Mouse (Mus musculus) testis, adult 10 weeks (tissue): ENCODE results near the gene Aipl1. TPM values are rescaled to one million over a fixed set of nuclear protein-coding genes. Genes with fewer than 3 reads are reported as not detected.

Experiments used
- polyA plus RNA-seq: library from polyadenylated mRNA; stranded (reverse); fragments of 350-450 nt; fragmentation: Illumina TruSeq; extraction: RNeasy Lipid Tissue Mini Kit (QIAGEN cat#74804); gene quantifications from one replicate; pipeline ENCODE4 v1.2.3, GENCODE M21; 2014; ENCODE audit warnings: low read depth, low replicate concordance

Gene Aipl1
- polyA plus RNA-seq: 0.25 TPM

DNA sequence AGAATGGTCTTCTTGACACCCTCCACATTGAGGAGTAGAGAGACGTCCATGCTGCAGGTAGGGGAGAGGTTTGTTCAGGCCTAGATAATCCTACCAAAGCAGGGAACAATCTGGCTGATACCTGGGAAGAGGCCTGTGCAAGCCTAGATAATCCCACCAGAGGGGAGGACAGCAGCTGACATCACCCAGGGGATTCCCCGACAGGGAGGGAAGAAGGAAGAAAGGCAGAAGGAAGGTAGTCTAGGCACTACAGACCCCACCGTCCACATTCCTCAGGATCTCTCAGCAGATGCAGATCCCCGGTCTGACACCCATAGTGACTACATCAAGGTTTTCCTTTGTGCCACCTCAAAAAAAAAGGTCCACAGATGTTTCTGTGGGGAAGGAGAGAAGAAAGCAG is at the start of gene Aipl1:
Gene Aipl1, minus strand, starts transcription at position 101 of the 400 bp plus-strand sequence.

DNA sequence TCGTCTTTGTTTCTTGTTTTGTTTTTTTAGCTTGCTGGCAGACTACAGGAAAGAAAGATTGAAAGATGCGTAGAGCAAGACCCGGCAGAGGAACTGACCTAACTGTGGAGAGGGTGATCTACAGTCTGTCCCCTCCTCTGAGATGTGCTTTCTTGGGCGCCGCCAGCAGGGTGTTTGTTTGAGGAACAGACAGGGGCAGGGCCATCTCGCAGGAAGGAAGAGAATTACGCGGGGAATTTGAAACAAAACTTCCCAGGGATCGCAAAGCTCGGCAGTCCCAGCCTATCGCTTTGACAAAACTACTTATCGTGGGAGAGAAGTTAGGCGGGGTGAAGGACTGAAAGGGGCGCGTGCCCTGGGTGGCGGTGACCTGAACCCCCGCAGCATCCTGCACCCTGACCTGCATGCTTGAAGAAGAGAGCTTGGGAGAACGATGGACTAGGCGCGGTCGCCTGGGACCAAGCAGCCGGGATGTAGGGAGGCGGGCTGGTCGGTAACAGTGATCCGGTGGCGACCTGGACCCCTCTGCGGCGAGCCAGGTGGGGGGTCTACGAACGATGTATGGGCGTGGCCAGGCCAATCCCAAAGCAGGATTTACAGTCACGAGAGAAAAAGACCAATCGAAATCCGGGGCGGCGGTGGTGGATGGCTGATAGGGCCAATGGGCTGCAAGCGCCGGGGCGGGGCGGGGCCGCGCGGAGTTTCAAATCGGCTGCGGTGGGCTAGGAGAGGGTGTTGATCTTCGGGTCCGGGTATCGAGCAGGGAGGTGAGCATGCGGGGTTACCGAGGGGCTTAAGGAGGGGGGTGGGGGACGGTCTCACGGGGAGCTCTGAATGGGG is 4.7 kb upstream of the Aipl1 start, which contains the start of gene Pimreg:
Gene Pimreg, plus strand, starts transcription at position 265 of the 840 bp plus-strand sequence.

Other genes starting within 250 kb of the Aipl1 start
- 0.14 TPM for gene Pimreg, start 4.5 kb upstream of the Aipl1 start, polyA plus RNA-seq
- 0.53 TPM for gene Pitpnm3, start 98.3 kb upstream of the Aipl1 start, polyA plus RNA-seq
- gene Gm43951, start 169.3 kb upstream of the Aipl1 start, polyA plus RNA-seq: 0.13 TPM
- gene 4933427D14Rik, start 169.9 kb upstream of the Aipl1 start, polyA plus RNA-seq: 62.7 TPM
- 25.3 TPM for gene Txndc17, start 170.0 kb upstream of the Aipl1 start, polyA plus RNA-seq
- 21.0 TPM for gene Med31, start 178.1 kb upstream of the Aipl1 start, polyA plus RNA-seq
- 11.3 TPM for gene Slc13a5, start 229.7 kb upstream of the Aipl1 start, polyA plus RNA-seq